15 mouse cellular contexts compared by ENCODE assay signal in genomic region chr15:79442961-79443518, GRCm38 (mm10). TPM values are rescaled to one million over a fixed set of nuclear protein-coding genes. Genes with fewer than 3 reads are reported as not detected.
DNase-seq lines count a peak whose midpoint lies in the region; ATAC-seq and TF ChIP-seq lines count a peak whose summit lies in the region.
"Had no signal": no experiment of that assay in that cellular context is flagged by ENCODE, and none has a peak within 500 bp of the region (broad histone marks: within the 10 kb centered on the region; RNA-seq: fewer than 3 reads in every experiment).

No protein-coding gene starts in this region.

- DNase-seq in left cerebral cortex, adult 2 months (ENCODE audit: extremely low spot score in 1 of 2, low spot score in 2 of 2): no peak
- DNase-seq in left cerebral cortex, adult 11 months (ENCODE audit: low spot score): no peak
- DNase-seq in hindbrain, embryonic 11.5 days (ENCODE audit: low spot score): no peak
- no peak for DNase-seq in midbrain, embryonic 14.5 days
- DNase-seq in adrenal gland, adult 2 months: no peak
- no peak for DNase-seq in gastrocnemius, adult 8-10 months (ENCODE audit: low spot score in 2 of 2)
- DNase-seq: gastrocnemius, postnatal 14 days; kidney, postnatal 25 days; left cerebral cortex, postnatal 4 days; retina, postnatal 1 day; thymus, postnatal 4 days had no signal

- H3K36me3 ChIP-seq in forebrain, embryonic 15.5 days: peaks cover 4% of the 10 kb centered on the region
- H3K36me3 ChIP-seq in forebrain, embryonic 12.5 days (replicated peaks): peaks cover 8% of the 10 kb centered on the region
- H3K36me3 ChIP-seq in hindbrain, embryonic 11.5 days (ENCODE audit: control insufficient read depth, insufficient read depth, low read length): no peaks in the 10 kb centered on the region; the same call in 1 of the 2 replicates
- H3K36me3 ChIP-seq in midbrain, embryonic 14.5 days (ENCODE audit: control insufficient read depth, insufficient read depth, low read length): peaks cover 8% of the 10 kb centered on the region

- WGBS in forebrain, embryonic 15.5 days: 77% methylated on average over 9 of the region's 9 CpGs
- WGBS in forebrain, embryonic 12.5 days: 78% methylated on average over 9 of the region's 9 CpGs
- 82% methylated on average over 9 of the region's 9 CpGs for WGBS in hindbrain, embryonic 11.5 days
- 81% methylated on average over 9 of the region's 9 CpGs for WGBS in midbrain, embryonic 14.5 days

- no peaks in the 10 kb centered on the region for H3K9me3 ChIP-seq in forebrain, embryonic 15.5 days
- no peaks in the 10 kb centered on the region for H3K9me3 ChIP-seq in forebrain, embryonic 12.5 days
- H3K9me3 ChIP-seq in hindbrain, embryonic 11.5 days (ENCODE audit: control insufficient read depth, low read length): no peaks in the 10 kb centered on the region
- H3K9me3 ChIP-seq in midbrain, embryonic 14.5 days (ENCODE audit: control insufficient read depth, low read length): no peaks in the 10 kb centered on the region

- H3K27me3 ChIP-seq in forebrain, embryonic 15.5 days: no peaks in the 10 kb centered on the region
- H3K27me3 ChIP-seq in forebrain, embryonic 12.5 days: 0 out of 2 replicates have a peak, but pooled peaks cover 7% of the 10 kb centered on the region
- no peaks in the 10 kb centered on the region for H3K27me3 ChIP-seq in hindbrain, embryonic 11.5 days (ENCODE audit: control insufficient read depth, insufficient read depth, low read length)
- no peaks in the 10 kb centered on the region for H3K27me3 ChIP-seq in midbrain, embryonic 14.5 days (ENCODE audit: control insufficient read depth, insufficient read depth, low read length)

- H3K27ac ChIP-seq in forebrain, embryonic 15.5 days (replicated peaks): 0 out of 2 replicates have a peak overlapping the region, but pooled peaks have one; percentile 97
- no peak overlapping the region for H3K27ac ChIP-seq in forebrain, embryonic 12.5 days
- H3K27ac ChIP-seq in left cerebral cortex, adult 2 months: peak overlapping the region; percentile 97
- no peak overlapping the region for H3K27ac ChIP-seq in hindbrain, embryonic 11.5 days (ENCODE audit: low read depth, low read length)
- peak overlapping the region; percentile 98; the same call in 1 of the 2 replicates for H3K27ac ChIP-seq in midbrain, embryonic 14.5 days (replicated peaks; ENCODE audit: low read depth, low read length)

- intact Hi-C loops in left cerebral cortex, adult 2 months (cut with DNase I): loop anchor here (2.0 kb wide), 1 partner anchor 62 kb away; the partner anchor contains the start of gene Kcnj4

- no peak overlapping the region for H3K9ac ChIP-seq in forebrain, embryonic 15.5 days (replicated peaks)
- no peak overlapping the region for H3K9ac ChIP-seq in forebrain, embryonic 12.5 days
- H3K9ac ChIP-seq in hindbrain, embryonic 11.5 days (ENCODE audit: low read depth, low read length): peak overlapping the region; percentile 100; the same call in 1 of the 2 replicates
- no peak overlapping the region for H3K9ac ChIP-seq in midbrain, embryonic 14.5 days (replicated peaks; ENCODE audit: low read length)

- no peak for ATAC-seq in forebrain, embryonic 15.5 days (replicated peaks)
- no peak for ATAC-seq in forebrain, embryonic 12.5 days (ENCODE audit: low FRiP score)
- no peak for ATAC-seq in hindbrain, embryonic 11.5 days (ENCODE audit: low FRiP score)
- no peak for ATAC-seq in midbrain, embryonic 14.5 days (ENCODE audit: low FRiP score, low TSS enrichment)
- ATAC-seq: inflammation-experienced regulatory T-cells, adult 6 months; lung, postnatal 0 days had no signal

- H3K4me2 ChIP-seq in forebrain, embryonic 15.5 days (replicated peaks): 0 out of 2 replicates have a peak overlapping the region, but pooled peaks have one; percentile 90
- H3K4me2 ChIP-seq in forebrain, embryonic 12.5 days: no peak overlapping the region; the same call in 1 of the 2 replicates
- H3K4me2 ChIP-seq in hindbrain, embryonic 11.5 days (replicated peaks; ENCODE audit: low read depth, low read length): no peak overlapping the region
- peak overlapping the region; percentile 88; the same call in 1 of the 2 replicates for H3K4me2 ChIP-seq in midbrain, embryonic 14.5 days (ENCODE audit: low read length)

- H3K4me3 ChIP-seq in forebrain, embryonic 15.5 days: peak overlapping the region; percentile 83; the same call in 1 of the 2 replicates
- no peak overlapping the region for H3K4me3 ChIP-seq in forebrain, embryonic 12.5 days (replicated peaks)
- H3K4me3 ChIP-seq in left cerebral cortex, adult 2 months: no peak overlapping the region; the same call in 1 of the 2 replicates
- no peak overlapping the region for H3K4me3 ChIP-seq in hindbrain, embryonic 11.5 days (ENCODE audit: low read depth, low read length)
- no peak overlapping the region for H3K4me3 ChIP-seq in midbrain, embryonic 14.5 days (replicated peaks; ENCODE audit: low read depth, low read length)

- TF ChIP-seq CTCF in left cerebral cortex, adult 2 months (IDR thresholded peaks at IDR 0.05): no peak

- H3K4me1 ChIP-seq in forebrain, embryonic 15.5 days: peaks cover 40% of the 10 kb centered on the region
- peaks cover 36% of the 10 kb centered on the region for H3K4me1 ChIP-seq in forebrain, embryonic 12.5 days
- H3K4me1 ChIP-seq in hindbrain, embryonic 11.5 days (replicated peaks; ENCODE audit: control insufficient read depth, insufficient read depth, low read length): peaks cover 18% of the 10 kb centered on the region
- H3K4me1 ChIP-seq in midbrain, embryonic 14.5 days (ENCODE audit: control insufficient read depth, insufficient read depth, low read length): peaks cover 36% of the 10 kb centered on the region

RNA-seq across cellular contexts. Expression of gene Csnk1e, which starts 12.3 kb away (rescaled TPM):
- 316 and 323 TPM in 2 replicates for polyA plus RNA-seq in forebrain, embryonic 15.5 days (2015; fragmentation: Nextera tagmentation; extraction: Ambion mirVana)
- 245 and 267 TPM in 2 replicates for polyA plus RNA-seq in forebrain, embryonic 12.5 days (2016; fragmentation: Nextera tagmentation; extraction: Ambion mirVana)
- 100 to 1,000 TPM; 153 to 159 TPM for total RNA-seq in left cerebral cortex, adult 2 months (2021)
- 193 and 195 TPM in 2 replicates for polyA plus RNA-seq in hindbrain, embryonic 11.5 days (2014; fragmentation: Nextera tagmentation; extraction: Ambion mirVana)
- 225 and 226 TPM in 2 replicates for polyA plus RNA-seq in midbrain, embryonic 14.5 days (2014; fragmentation: Nextera tagmentation; extraction: Ambion mirVana)
- 10 to 100 TPM; 74.6 to 87.7 TPM for total RNA-seq in adrenal gland, adult 2 months (2021)
- polyA plus RNA-seq in adrenal gland, adult 2 months (2012; rRNA removed): 59.2 and 65.3 TPM in 2 replicates
- total RNA-seq in gastrocnemius, adult 8-10 months (2022): 10 to 100 TPM; 54.1 to 61.3 (median 59.2) TPM

RNA-seq across cellular contexts. Expression of gene Tmem184b, which starts 39.7 kb away (rescaled TPM):
- polyA plus RNA-seq in forebrain, embryonic 15.5 days (2015; fragmentation: Nextera tagmentation; extraction: Ambion mirVana): 37.5 and 40.8 TPM in 2 replicates
- 41.3 and 43.6 TPM in 2 replicates for polyA plus RNA-seq in forebrain, embryonic 12.5 days (2016; fragmentation: Nextera tagmentation; extraction: Ambion mirVana)
- total RNA-seq in left cerebral cortex, adult 2 months (2021): 10 to 100 TPM; 73.7 to 82.2 TPM
- 32.7 and 33.5 TPM in 2 replicates for polyA plus RNA-seq in hindbrain, embryonic 11.5 days (2014; fragmentation: Nextera tagmentation; extraction: Ambion mirVana)
- polyA plus RNA-seq in midbrain, embryonic 14.5 days (2014; fragmentation: Nextera tagmentation; extraction: Ambion mirVana): 32.2 and 36.6 TPM in 2 replicates
- total RNA-seq in adrenal gland, adult 2 months (2021): 10 to 100 TPM; 61.5 to 66.3 TPM
- polyA plus RNA-seq in adrenal gland, adult 2 months (2012; rRNA removed): 255 and 262 TPM in 2 replicates
- 10 to 100 TPM; 18.6 to 28.1 (median 21.8) TPM for total RNA-seq in gastrocnemius, adult 8-10 months (2022)

Comparison
In these comparisons a context has a peak if more than half of its experiments do, and no peak if none do; other contexts are left out.
1. H3K27ac ChIP-seq: peak in forebrain, embryonic 15.5 days (single experiment), left cerebral cortex, adult 2 months (single experiment) and midbrain, embryonic 14.5 days (single experiment); none in forebrain, embryonic 12.5 days (single experiment) and hindbrain, embryonic 11.5 days (single experiment).
2. H3K4me2 ChIP-seq: peak in forebrain, embryonic 15.5 days (single experiment) and midbrain, embryonic 14.5 days (single experiment); none in forebrain, embryonic 12.5 days (single experiment) and hindbrain, embryonic 11.5 days (single experiment).